Mouse (Mus musculus) c-Kit-negative CD71-positive TER-119-positive erythroid progenitor cells, embryonic 14.5 days (primary cell): ENCODE results near the gene Tdrd7.

Source experiments
- DNase-seq: peaks from one replicate; pipeline ENCODE4 v3.0.0-alpha.2; 2013; ENCODE audit warnings: low read depth, low spot score

The Tdrd7 gene

GRCm38 (mm10) chr4:45972448-45972854, 7.3 kb downstream of the Tdrd7 start:
- DNase-seq = no peak

GRCm38 (mm10) chr4:45972951-45973350, 7.8 kb downstream of the Tdrd7 start:
- no peak for DNase-seq

GRCm38 (mm10) chr4:45976931-45977667, 12.0 kb downstream of the Tdrd7 start:
- DNase-seq = no peak

DNA sequence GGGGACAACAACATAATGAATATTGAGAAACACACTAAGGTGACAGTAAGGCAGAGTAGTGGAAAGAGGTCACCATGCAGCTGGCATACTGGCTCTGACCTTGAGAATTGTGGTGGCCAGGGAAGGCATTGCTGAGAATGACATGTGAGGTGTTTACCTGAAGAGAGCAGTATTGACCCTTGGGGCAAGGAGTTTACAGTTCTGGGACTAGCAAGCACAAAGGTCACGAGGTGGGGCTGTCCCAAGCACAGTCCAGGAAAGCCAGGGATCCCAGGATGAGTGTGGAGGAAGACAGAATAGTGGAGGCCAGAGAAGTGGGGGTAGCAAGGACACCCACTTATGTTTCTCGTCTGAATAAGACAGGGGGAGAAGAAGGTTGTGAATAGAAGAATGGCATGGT, 14.8 kb downstream of the Tdrd7 start:
- DNase-seq = no peak

GRCm38 (mm10) chr4:45981054-45981453, 15.9 kb downstream of the Tdrd7 start:
- no peak for DNase-seq

DNA sequence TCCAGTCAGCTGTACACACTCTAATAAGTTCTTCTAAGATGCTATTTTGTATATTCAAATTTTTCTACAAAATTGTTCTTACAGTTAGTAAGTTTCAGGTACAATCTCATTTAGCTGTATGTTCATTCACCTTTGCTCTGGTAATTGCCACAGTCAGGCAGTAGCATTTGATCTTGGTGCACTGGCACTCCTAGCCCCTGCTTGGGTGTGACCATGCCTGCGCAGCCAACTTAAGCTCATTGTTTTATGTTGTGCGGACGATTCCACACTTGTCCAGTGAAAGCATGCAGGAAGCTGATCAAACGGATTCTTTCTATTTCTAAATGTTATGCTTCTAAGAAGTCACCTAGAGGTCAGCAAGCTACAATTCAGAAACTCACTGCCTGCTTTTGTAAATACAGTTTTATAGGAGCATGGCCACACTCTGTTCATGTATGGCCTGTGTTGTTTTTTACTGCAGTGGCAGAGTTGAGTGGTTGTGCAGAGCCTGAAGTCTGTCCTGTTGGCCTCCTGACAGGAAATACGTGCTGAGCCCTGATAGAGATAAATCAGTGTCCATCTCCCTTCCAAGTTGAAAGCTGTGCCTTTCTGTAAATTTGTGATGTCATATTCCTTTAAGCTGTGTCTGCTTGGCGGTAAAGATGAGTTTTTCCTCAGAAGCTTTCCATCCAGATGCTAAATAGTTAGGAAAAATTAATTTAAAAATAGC, 25.4 kb downstream of the Tdrd7 start:
- no peak for DNase-seq

DNA sequence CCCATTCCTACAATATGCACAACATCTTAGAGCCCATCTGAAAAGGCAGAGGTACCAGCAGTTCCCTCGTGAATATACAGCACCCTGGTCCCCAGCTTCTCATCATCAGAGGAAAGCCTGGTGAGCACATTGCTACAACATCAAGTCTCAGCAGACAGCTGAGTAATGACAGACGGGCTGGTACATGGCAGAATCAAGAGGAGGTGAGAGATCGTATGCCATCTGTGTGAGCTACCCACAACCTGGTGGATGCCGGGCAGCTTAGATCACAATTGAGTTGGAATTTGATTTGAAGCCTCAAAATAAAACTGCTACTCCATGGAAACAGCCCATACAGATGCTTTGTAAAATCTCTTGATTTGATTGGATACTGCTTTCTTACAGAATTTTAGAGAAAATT, 33.4 kb downstream of the Tdrd7 start:
- no peak for DNase-seq

GRCm38 (mm10) chr4:46008142-46008793, 43.1 kb downstream of the Tdrd7 start:
- no peak for DNase-seq

GRCm38 (mm10) chr4:46011698-46012097, 46.6 kb downstream of the Tdrd7 start:
- DNase-seq = no peak

- DNase-seq = no peak
Observed at GRCm38 (mm10) chr4:46015605-46016004, 50.5 kb downstream of the Tdrd7 start.

DNA sequence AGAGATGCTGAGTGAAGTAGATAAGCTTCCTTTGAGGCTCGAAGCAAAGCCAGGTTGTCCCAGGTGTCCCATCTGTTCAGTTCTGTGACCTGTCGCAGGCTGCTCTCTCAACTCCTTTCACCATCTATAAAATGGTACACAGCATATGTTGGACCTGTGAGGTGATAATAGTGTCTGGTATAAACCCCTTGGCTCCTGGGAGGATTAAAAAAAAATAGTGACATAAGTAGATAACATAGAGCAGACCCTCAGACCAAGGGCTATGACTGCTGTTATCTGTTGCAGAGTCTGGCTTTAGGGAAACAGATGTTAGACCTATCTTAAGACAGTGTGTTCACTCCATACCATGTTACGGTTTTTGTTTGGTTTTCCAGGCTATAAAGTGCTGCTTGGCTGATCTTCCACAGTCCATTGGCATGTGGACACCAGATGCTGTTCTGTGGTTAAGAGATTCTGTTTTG, 57.9 kb downstream of the Tdrd7 start:
- DNase-seq = no peak

DNA sequence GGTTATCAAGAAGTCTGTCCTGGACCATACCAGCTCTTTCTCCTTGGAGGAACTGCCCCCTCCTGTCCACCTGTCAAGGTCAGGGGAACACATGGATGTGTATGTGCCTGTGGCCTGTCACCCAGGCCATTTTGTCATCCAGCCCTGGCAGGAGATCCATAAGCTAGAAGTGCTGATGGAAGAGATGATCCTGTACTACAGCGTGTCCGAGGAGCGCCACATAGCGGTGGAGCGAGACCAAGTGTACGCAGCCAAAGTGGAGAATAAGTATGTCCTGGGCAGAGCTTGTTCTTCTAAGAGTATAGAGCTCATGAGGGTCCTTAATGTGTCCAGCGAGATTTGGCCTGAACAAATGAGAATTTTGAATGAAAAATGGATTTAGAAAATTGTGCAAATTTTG, 60.8 kb downstream of the Tdrd7 start:
- DNase-seq = no peak

- DNase-seq = no peak
Observed at GRCm38 (mm10) chr4:46028224-46028623, 63.1 kb downstream of the Tdrd7 start.

DNA sequence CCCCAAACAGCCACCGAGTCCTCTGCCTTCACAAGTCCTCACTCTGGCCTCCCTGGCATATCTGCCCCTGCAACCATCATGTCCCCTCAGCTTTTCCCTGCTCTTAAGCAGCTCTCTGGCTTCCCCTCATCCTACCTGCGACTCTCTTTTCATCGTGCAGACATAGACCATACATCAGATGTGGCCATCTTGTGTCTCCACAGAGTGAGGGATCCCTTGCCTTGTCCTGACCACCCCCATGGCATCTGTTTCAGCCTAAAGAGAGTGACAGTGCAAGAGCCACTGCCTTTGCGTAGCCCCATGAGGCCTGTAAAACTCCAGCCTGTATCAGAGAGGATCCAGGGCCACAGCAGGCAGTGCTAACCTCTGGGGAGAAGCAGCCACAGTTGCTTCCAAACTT, 63.6 kb downstream of the Tdrd7 start:
- no peak for DNase-seq

DNA sequence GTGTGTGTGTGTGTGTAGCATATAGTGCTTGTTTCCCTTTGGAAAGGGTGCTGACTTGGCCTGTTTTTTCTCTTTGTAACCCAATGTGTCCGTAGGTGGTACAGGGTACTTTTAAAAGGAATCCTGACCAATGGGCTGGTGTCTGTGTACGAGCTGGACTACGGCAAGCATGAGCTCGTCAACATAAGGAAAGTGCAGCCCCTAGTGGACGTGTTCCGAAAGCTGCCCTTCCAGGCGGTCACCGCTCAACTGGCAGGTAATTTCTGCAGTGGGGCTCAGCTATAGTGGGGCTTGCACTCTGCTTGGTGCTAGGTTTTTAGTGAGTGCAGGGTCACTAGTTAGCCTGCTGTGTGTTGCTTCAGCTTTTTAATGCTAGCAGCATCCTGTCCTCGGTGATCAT, 64.4 kb downstream of the Tdrd7 start:
- no peak for DNase-seq

GRCm38 (mm10) chr4:46032448-46032847, 67.3 kb downstream of the Tdrd7 start:
- no peak for DNase-seq

DNA sequence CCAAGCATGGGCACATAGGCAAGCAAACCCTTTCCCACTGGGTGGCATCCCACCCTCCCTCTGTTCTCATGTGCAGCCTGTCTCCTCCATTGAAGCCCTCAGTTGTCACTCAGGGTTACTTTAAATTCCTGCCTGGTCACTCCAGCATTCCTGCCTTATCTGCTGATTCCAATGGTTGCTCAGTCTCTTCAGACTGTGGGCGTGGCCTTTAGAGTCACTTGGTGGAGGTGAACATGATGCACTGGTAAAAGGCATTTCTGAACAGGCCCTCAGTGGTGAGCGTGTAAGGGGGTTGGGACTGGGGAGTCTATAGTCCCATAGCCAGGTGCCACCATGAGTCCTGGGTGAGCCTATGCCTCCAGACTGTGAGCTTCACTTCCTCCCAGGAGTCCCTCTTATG, 68.1 kb downstream of the Tdrd7 start:
- peak; percentile 36 for DNase-seq

- DNase-seq = no peak
Observed at GRCm38 (mm10) chr4:46038591-46038891, 73.4 kb downstream of the Tdrd7 start.

- peak; percentile 76 for DNase-seq
Observed at GRCm38 (mm10) chr4:46038892-46039751, 74.0 kb downstream of the Tdrd7 start, which contains the start of gene Tmod1. Gene Tmod1, plus strand, starts transcription at chr4:46038935.

DNA sequence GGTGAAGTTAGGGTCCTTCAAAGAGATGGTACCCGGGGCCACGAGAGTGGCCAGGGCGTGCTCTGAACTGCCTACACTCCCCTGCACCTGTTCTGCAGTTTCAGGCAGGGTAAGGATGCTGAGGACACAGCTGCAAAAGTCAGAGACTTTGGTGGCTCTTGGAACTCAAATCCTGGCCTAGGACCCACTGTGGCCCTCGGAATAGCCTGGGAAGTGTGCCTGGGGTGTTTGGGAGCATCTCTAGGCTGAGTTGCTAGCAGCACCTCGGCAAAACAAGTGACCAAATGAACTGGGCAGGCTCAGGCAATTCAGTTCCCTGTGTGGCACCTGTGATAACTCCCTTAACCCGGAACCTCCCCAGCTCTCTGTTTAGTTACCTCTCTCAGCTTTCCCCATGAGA, 74.8 kb downstream of the Tdrd7 start:
- DNase-seq = peak; percentile 57

DNA sequence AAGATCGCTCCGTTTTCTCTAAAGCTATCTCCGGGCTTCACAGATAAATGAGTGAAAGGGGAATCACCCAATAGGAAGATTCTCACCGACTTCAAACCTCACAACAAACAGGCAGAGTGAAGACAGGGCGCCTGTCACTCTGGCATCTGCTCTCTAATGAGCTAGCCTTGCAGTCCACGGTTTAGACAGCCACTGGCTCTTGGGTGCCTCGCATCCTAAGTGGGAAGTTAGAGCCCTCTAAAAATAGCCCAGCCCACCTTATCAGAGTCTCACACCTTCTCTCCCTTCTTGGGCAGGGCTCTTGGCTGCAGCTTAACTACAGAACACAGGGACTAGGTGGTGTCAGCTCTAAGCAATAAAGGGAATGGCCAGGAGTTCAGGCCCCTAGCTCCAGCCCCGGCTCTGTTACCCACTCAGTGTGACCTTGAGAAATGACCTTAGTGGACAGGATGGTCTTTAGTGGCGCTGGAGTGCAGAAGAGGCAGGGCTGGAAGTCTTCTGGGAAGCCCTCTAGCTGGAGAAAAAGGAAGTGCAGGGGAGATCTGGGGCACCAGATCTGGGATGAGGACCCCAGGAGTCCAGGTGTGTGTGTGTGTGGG, 75.6 kb downstream of the Tdrd7 start:
- peak; percentile 94 for DNase-seq
